Mouse (Mus musculus) megakaryocyte, embryonic 14.5 days (primary cell): ENCODE measurements around the gene Aym1.

ENCODE experiments used
- FLI1 ChIP-seq: IDR thresholded peaks from 2 replicates; pipeline ENCODE4 v1.6.1; 2012; ENCODE audit warnings: low read length, inconsistent platforms, mixed read lengths
- GATA1 ChIP-seq: IDR thresholded peaks from 3 replicates; pipeline ENCODE4 v1.6.1; 2012; ENCODE audit warnings: mixed read lengths, low read length, inconsistent platforms, borderline replicate concordance

DNA sequence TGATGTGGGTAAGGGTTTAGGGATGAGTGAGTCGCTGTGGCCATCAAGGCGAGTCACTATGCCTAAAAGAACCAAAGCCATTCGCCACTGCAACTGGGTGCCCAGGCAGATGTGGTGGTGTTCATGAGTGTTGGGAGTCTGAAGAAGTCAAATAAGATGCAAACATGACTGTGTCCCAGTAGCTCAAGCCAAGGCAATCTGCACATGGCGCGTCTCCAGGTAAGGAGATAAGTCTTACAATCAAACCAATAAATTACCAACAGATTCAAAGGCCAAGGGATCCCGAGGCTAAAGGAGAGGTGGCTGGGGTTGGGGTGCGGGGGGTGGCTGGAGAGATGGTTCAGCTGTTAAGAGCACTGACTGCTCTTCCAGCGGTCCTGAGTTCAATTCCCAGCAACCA lies 6.1 kb downstream of the Aym1 start:
- TF ChIP-seq GATA1 (no peak), FLI1 (no peak)
